Mouse (Mus musculus) lung, postnatal 0 days (tissue): ENCODE measurements around the gene Myo5a.

Experiments used
- CTCF ChIP-seq: IDR thresholded peaks from 2 replicates; pipeline ENCODE4 v1.5.1; 2016; ENCODE audit warnings: antibody characterized with exemption, mild to moderate bottlenecking
- EP300 ChIP-seq: IDR thresholded peaks from 2 replicates; pipeline ENCODE4 v1.6.1; 2016; ENCODE audit warnings: antibody characterized with exemption, mild to moderate bottlenecking, control low read depth

DNA sequence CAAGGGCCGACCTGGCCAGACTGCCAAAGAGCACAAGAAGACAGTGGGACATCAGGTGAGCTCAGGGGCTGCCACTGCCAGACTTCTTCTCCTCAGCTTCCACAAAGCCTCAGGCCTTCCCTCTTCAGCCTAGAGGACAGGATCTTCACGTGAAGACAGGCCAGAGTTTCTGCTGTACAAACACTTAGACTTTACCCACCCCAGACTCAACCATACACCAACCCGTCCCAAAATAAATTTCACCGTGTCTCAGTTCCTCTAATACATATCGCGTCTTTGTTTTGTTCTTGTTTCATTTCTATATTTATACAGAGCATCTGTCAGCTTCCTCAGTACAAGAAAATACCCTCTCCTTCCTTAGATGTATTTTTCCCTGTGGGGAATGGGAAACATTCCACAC, 89.7 kb downstream of the Myo5a start:
- TF ChIP-seq CTCF (no peak), EP300 (no peak)
